Mouse (Mus musculus) WW6 (cell line): ENCODE measurements around the gene Tmcc3.

Source experiments
- DNase-seq: peaks from one replicate; pipeline ENCODE4 v3.0.0-alpha.2; 2013; ENCODE audit warnings: low read depth, low spot score

Tmcc3 gene

DNA sequence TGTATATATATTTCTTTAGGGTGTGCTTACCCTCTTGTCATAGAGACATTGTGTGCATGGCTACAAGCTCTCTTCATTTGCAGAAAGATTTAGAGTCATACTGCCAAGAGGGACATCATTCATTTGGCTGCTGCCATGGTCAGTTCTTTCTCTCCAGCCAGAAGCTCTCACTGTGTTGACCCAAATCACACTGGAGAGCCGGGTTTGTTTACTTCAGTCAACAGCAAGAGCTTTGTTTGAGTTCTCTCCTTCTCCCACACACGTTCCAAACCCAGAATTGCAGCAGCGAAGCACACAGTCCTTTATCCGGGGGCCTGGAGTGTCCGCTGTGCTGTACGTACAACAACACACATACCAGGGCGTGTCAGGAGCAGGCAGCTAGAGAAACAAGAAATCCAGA is 154.6 kb downstream of the Tmcc3 start:
- DNase-seq = no peak

DNA sequence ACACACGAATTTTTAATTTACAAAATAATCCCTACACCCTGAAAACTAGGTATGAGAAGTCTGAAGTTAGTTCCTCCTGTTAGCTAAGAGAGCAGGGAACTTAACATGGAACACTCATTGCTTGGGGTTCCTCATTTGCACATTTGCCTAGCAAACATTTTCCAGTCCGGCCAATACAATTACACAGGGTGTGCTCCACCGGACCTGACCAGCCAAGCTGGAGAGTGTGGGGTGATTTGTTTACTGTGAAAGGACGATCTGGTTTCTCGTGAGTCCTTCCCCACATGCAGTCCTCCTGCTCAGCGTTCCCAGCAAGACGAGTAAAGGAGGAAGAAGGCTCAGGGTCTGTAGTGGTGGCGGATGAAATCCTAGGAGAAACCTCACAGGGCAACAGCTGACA is 159.7 kb downstream of the Tmcc3 start:
- no peak for DNase-seq

DNA sequence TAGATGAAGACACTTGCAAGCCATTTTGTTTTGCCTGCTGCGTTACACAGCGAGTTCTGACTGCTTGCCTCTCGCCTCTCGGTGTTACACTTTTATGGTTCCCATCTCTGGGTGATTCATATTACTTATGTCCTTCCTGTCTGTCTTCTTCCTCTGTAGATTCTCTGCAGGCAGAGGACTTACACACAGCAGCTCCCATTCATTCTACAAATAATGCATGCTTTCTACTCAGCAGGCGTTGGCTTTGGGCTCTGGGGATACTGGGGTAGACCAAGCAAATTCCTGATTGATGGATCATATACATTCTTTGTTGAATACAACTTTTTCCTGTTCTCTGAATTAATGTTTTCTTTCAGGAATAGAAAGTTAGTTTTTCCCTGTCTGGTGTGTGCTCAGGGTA is 161.8 kb downstream of the Tmcc3 start:
- no peak for DNase-seq

DNA sequence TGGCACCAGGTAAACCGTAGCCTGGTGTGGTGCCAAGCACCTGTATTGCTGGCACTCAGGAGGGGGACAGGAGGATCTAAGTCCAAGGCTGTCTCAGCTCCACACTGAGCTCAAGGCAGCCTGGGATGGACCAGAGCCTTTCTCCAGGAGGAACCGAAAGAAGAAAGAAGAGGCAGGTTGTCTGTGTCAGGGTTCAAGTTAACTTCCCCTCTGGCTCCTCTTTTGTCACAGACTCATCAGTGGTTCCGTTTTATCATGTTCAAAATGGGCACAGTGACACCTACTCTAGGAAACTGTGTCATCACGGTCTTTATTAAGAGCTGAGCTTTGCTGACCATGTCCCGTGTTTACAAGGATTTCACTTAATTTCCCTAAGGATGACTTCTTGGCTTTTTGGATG is 162.4 kb downstream of the Tmcc3 start:
- DNase-seq = no peak

DNA sequence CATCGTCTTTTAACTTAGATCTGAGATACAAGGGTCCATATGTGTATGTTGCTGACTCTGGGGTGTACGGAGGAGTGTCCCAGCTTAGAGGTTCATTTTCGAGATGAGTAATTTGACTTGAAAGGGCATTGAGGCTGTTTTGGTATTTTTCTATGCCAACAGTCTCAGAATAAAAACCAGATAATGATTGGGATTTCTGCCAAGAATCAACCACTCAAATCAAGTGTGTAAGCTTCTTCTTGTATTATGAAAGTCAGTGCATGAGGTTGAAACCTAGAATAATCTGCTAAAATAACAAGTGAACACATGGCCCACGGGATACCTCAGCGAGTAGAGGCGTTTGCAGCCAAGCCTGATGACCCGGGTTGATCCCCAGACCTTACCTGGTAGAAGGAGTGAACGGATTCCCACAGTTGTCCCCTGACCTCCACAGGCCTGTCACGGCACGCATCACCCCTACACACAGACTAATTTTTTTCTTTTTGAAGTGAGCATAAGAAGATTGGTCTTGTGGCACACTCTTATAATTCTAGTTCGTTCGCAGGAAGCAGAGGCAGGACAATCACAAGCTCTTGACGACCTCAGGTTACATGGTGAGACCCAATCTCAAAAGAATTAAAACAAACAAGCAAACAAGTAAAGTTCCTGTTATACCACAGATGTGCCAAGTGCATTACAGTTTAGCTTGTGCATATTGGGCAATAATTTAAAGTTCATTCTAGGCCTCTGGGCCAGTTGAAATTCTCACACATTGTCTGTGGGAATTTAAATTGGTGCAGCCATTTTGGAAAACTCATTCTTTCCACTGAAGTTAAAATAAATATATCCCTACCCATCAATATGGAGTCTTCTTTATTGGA is 165.8 kb downstream of the Tmcc3 start:
- no peak for DNase-seq

DNA sequence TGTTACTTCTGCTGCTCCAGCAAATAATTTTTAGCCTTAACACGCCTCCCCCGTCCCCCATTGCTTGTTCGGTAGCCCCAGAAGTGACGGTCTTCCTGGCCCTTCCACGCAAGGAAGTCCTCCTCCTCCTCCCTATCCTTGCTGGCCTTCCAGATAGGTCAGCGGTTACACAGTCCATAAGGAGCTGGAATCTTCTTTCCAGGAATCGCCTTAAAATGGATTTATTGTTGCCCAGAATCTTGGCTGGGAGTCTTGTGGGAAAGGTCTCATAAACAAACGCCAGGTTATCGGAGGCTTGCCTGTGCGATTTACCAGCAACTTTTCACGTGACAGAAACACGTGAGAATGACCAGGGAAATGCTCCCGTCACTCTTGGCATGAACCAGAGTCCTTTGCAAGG is 167.9 kb downstream of the Tmcc3 start:
- DNase-seq = no peak

DNA sequence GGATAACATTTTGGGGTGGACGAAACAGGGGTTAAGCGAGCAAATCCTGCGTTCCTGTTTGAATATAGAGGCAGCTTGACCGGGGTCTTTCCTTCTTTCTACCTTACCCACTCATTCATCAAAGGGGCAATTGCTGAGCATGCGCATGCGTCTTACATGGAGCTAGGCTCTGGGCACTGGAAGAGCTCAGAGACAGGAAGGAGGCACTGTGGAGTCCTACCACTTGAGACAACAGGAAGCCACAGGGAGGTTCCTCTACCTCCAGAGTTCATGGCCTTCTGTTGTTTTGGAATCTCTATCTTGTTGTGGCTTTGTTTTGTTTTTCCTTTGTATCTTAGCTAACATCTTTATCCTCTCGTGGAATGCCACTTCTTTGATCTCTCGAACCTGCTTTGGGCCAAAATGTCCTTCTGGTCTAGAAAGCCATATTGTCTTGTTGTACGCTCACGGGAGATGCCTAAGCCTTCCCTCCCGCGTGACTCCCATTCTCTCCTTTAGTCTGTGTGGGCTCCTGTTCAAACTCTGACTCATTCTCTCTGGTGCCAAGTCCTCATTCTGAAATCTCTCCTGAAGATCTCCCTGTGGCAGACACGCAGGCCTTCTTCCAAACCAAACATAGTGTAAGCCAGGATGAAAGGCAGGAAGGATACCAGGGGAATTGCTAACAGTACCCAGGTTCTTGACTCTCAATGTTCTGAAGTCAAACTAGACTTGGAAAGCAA is 168.8 kb downstream of the Tmcc3 start:
- no peak for DNase-seq

DNA sequence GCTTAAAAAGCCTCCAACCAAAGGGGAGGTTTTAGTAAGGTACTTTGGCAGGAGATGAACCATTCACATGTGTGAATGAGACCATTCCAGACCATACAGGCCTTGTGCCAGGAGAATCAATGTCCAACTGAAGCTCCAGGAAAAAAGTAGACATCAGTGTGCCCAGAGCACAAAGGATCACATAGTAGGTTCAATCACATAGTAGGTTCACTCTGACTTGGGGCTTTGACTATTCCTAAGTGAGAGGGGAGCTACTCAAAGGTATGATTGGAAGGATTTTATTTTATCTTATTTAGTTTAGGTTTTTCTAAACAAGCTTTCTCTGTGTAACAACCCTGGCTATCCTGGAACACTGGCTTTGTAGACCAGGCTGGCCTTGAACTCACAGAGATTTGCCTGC is 169.9 kb downstream of the Tmcc3 start:
- no peak for DNase-seq

DNA sequence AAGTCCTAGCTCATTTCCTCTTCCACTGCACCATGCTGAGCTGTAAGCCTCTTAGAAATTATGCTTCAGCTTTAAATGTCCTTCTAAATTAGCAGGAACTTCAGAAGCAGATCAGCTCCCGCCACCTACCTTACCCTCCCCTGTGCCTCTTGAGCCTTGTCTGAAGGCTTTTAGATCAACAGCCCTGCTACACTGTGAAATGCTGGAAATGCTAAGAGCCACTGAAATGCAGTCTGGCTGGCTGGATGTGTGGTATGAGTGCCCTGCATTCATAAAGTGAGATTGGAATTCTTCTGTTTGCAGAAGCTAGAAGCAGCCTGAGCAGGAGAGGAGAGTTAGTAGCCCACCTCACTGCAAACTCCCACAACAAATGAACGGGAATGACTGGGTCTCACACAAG is 174.4 kb downstream of the Tmcc3 start:
- no peak for DNase-seq

DNA sequence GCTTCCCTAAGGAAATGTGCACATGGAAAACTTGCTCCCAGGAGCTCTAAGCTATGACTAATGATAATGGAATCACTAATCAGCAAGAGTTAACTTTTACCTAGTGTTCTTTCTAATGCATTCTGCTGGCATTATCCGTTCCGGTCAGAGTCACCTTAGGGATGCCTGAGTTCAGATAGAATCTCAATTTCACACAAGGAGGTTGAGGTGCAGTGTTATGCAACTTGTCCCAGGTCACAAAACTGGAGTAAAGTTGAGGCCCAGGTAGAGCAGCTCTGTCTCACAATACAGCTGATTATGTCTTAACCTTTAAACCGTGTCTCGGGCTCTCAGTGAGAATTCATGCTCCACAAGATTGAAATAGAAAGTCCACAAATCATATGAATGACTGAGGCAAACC is 177.8 kb downstream of the Tmcc3 start:
- DNase-seq = no peak

DNA sequence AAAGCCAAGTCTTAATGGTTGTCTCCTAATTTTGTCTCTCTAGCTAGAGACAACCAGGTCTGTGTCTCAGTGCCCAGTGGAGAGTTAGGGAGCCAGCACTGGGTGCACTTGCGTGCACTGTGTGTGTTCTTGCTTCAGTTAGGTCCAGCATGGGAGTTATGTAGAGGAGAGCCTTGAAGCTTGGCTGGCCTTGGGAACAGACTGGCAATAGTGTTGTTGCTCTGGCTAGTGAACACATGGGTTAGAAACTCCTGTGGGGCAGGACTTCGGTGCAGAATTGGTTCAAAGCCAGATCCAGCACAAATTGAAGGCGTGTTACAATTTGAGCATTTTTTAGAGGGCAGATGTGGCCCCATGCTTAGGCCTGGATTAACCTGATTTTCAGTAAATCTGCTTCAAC is 179.3 kb downstream of the Tmcc3 start:
- DNase-seq = no peak

DNA sequence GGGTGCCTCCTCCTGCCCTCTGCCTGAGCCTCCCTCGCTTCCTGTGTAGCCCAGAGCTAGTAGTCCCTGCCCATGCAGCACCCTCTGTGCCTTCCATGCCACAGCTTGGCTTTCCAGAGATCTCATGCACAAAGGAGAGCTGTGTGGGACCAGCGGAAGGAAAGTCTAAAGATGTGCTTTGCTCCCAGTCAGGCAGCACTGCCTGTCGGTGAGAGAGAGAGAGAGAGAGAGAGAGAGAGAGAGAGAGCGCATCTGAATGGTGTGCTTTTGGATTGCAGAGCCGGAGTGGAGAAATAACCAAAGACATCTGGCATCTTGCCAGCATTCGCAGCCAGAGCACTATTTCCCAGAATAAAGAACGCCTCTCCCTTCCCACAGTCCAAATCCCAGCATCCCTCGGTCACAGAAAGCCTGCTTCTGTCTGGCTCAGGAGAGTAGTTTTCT is 182.7 kb downstream of the Tmcc3 start:
- no peak for DNase-seq

DNA sequence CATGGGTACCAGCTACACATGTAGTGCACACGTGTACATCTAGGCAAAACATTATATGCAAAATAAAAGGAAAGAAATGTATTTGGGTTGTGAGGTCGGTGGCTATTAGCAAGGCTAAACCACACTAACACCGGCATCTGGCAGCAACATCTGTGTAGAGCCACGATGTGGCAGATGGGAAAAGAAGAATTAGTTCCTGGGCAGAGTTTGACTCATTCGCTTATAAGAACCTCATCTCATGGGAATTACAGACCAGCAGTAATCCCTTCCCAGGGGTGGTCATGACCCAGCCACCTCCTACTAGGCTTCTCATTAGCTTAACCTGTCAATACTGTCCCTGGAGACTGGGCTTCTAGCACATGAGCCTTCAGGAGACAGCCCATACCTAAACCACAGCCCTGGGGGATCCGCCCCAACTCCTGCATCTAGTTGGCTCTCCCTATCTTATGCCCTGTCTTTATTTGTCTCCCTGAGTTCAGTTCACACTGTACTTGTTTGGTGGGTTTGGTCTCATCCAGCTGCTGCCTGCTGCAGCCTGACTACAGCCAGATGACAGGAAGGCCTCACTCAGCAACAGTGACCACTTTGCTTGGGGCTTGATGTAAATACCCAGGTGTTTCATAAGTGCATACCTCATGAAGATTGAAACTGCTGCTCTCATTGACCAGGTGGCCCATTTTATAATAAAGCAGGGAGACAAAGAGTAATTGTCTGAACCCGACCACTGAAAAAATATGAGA is 183.9 kb downstream of the Tmcc3 start:
- no peak for DNase-seq

DNA sequence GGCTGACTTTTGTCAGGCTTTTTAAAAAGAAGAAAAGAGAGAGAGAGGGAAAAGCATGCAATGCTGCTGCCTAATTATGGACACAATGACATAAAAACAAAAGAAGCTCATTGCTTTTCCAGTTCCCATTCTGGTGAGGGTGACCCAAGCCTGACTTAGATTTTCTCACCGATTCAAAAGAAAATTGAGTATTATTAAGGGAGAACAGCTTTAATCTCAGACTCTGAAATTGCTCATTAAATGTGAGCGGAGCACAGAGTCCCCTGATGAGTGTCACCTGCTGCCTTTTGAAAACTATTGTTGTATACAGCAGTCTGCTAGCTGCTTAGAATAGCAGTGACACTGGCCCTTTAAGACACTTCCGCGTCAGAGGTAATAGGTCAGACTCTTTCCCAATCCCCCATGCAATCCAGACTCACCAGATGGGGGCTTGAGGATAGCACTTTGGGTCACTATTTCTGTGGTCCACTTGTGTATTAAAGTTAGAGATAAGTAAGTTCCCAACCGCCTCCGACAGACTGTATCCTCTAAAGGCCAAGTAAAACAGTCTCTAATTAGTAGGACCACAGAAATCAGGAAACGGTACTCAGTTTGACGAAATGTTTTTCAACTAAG is 185.2 kb downstream of the Tmcc3 start:
- DNase-seq = no peak

DNA sequence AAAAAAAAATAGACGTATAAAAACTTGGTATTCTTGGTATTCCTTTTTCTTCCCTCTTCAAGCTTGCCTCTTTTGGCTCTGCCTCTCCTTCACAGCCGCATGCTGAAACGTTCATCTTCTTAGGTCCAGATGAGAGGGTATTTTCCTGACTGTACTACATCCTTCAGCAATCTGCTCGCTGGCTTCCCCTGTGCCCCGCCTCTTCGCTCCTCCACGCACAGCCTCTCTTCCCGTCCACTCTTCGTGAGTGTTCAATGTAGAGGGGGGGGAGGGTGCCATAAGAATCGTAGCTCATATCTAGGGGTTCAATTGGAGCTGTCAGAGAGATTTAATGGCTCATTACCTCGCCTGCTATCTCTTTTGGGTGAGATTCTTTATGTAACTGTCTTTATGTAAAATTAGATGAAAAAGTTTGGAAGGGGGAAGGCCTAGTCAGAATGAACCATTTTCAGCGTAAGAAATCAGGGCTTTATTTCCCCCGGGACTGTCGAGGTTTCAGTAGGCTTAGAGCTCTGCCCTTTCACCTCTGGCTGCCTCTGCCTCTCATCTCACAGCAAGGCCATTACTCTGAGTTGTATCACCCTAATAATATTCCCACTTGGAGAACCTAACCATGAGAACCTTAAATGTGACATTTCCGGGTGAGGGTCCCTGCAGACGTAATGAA is 188.6 kb downstream of the Tmcc3 start:
- no peak for DNase-seq

DNA sequence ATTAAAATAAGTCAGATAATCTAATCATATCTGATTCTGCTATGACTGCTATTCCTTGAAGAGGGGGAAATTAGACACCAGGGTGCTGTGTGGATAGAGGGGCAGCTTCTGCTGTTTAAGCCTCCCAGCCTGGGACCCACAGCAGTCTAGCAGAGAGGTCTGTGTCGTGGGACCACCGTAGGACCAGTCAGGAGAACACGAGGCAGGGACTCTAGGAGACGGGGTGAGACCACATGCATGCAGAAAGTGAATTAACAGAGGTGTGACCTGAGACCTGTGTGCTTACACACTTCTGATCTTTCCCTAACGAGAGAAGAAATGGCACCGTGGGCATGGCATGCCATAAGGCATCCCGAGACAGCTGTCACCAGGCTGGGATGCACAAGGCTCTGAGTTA is 189.1 kb downstream of the Tmcc3 start:
- no peak for DNase-seq

DNA sequence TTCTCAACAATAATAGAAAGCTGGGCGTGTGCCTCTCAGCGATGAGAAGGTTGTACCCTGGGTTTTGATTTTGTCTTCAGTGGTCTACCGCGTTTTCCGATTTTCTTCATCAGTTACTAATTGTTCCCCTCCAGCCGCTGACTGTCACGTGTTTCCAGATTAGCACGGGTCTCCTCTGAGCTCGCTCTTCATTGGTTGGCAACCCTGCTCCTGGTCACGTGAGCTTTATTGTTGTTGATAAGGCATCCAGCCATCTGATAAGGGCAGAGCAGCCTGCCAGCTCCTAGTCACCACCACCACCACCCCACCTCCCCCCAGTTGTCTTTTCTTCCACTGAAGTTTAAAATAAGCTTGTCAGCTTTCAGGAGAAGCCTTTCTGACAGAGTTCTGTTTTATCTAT is 190.0 kb downstream of the Tmcc3 start:
- DNase-seq = no peak

DNA sequence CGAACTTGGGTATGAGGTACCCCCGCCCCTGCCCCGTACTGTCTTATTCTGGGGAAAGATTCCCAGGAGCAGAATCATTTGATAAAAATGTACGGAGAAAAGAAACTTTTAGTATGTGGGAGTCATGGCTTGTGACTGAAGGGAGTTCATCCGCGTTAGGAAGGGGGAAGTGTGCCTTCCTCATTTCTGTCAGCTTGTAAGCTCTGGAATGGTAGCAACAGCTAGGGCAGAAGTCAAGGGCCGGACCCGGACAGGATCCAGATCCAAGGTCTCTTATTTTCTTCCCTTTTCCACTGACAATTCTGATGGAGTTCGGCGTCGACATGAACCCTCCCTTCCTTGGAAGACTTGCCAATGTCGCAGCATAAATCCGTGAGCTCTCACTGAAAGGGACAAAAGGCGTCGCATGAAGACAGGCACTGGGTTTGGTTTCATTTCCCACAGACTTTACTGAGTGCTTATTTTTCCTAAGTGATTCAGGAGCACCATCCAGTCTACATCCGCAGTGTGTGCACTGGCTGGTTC is 193.6 kb downstream of the Tmcc3 start:
- no peak for DNase-seq

DNA sequence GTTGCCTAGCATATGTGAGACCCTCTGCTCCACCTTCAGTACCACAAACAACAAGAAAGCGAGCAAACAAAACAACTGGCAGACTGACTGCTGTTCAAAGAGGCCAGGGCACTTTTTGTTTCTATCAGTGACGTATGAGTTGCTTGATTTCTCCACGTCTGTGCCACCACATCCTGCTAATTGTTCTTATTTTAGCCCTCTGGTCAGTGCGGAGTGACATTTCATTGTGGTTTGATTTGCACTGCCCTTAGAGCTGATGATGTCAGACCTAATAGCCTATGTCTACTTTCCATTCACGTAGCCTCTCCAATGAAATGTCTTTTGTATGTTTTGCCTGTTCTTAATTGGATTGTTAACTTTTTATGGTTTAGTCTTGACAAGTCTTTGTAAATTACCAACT is 197.1 kb downstream of the Tmcc3 start:
- no peak for DNase-seq

DNA sequence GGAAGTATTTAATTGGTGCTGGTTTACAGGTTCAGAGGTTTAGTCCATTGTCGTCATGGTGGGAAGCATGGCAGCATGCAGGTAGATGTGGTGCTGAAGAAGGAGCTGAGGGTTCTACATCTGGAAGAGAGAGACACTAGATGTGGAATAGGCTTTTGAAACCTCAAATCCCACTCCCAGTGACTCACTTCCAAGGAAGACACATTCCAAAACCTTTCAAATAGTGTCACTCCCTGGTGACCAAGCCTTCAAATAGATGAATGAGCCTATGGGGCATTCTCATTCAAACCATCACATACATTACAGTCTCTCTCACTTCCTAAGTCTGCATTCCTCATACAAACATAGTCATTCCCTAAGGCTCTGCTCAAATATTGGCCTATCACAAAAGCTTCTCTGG is 201.0 kb downstream of the Tmcc3 start:
- DNase-seq = no peak

DNA sequence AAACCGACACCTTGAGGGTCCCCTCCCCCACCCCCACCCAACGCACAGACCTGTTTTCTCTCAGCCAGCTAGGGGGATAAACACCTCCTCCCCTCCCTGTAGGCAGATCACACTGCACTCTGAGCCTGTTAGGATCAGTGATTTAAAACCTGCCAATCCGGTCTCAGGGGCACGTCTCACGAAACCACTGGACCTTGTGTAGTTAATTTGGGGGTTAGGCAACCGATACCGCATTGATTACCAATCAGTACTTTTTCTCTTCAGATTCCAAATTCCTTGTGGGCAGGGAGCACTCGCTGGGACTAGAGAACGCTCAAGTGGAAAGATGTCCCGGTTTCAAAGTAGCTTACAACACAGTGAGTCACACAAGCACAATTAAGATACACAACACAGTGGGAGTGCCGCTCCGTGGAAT is 202.3 kb downstream of the Tmcc3 start:
- DNase-seq = no peak
